Mouse (Mus musculus) lung, postnatal 0 days (tissue): ENCODE data around the gene Nexmif.

Experiments used
- CTCF ChIP-seq: IDR thresholded peaks from 2 replicates; pipeline ENCODE4 v1.5.1; 2016; ENCODE audit warnings: antibody characterized with exemption, mild to moderate bottlenecking
- EP300 ChIP-seq: IDR thresholded peaks from 2 replicates; pipeline ENCODE4 v1.6.1; 2016; ENCODE audit warnings: antibody characterized with exemption, mild to moderate bottlenecking, control low read depth

- TF ChIP-seq CTCF: no peak
- TF ChIP-seq EP300: no peak
These were observed 7.7 kb upstream of the Nexmif start for GRCm38 (mm10) chrX:104208701-104209100.
